Mouse (Mus musculus) neural tube, embryonic 11.5 days (tissue): ENCODE measurements around the gene Rps19. TPM values are rescaled to one million over a fixed set of nuclear protein-coding genes. Genes with fewer than 3 reads are reported as not detected.

Source experiments
- ATAC-seq: fragments of 200-750 bp; cut with Nextera tagmentation; 2 replicates; pipeline ENCODE4 v1.8.0; 2017; ENCODE audit warnings: moderate number of reproducible peaks, mild to moderate bottlenecking, moderate TSS enrichment, moderate library complexity; ENCODE audit not compliant: insufficient read depth, low FRiP score, low TSS enrichment
- DNase-seq: peaks from one replicate; pipeline ENCODE4 v3.0.0-alpha.2; 2015; ENCODE audit warnings: low spot score
- H3K27ac ChIP-seq: fragments of 300-500 bp; sonication (generic); 2 replicates; pipeline ENCODE4 v1.5.1; 2014; ENCODE audit warnings: low read depth, mild to moderate bottlenecking, low read length
- H3K27me3 ChIP-seq: fragments of 300-500 bp; sonication (generic); 2 replicates; pipeline ENCODE4 v1.6.1; 2014; ENCODE audit warnings: mild to moderate bottlenecking, low read length, mixed read lengths; ENCODE audit not compliant: control insufficient read depth, insufficient read depth
- H3K36me3 ChIP-seq: fragments of 300-500 bp; sonication (generic); 2 replicates; pipeline ENCODE4 v1.6.1; 2014; ENCODE audit warnings: mild to moderate bottlenecking, low read length, moderate library complexity, mixed read lengths; ENCODE audit not compliant: control insufficient read depth, insufficient read depth
- H3K4me1 ChIP-seq: fragments of 300-500 bp; sonication (generic); 2 replicates; pipeline ENCODE4 v1.6.1; 2014; ENCODE audit warnings: low read length, mixed read lengths; ENCODE audit not compliant: control insufficient read depth, insufficient read depth
- H3K4me2 ChIP-seq: fragments of 300-500 bp; sonication (generic); 2 replicates; pipeline ENCODE4 v1.6.1; 2014; ENCODE audit warnings: low read depth, mild to moderate bottlenecking, moderate library complexity
- H3K4me3 ChIP-seq: fragments of 300-500 bp; sonication (generic); 2 replicates; pipeline ENCODE4 v1.5.1; 2014; ENCODE audit warnings: low read depth, low read length
- H3K9ac ChIP-seq: fragments of 300-500 bp; sonication (generic); 2 replicates; pipeline ENCODE4 v1.6.1; 2014; ENCODE audit warnings: mild to moderate bottlenecking, low read length
- H3K9me3 ChIP-seq: fragments of 300-500 bp; sonication (generic); 2 replicates; pipeline ENCODE4 v1.6.1; 2016; ENCODE audit warnings: low read length; ENCODE audit not compliant: control insufficient read depth
- WGBS: fragments of 180-500 bp; shearing (Covaris S2); extraction: QIAGEN DNeasy Blood & Tissue Kit; methylation state at CpG from one replicate; pipeline ENCODE4 v1.1.7; 2014; 5-methylcytosine and 5-hydroxymethylcytosine counted together
- polyA plus RNA-seq: library from polyadenylated mRNA; unstranded; fragments of >200 nt; fragmentation: Nextera tagmentation; extraction: Ambion mirVana; gene quantifications from 2 replicates; pipeline ENCODE4 v1.2.1, GENCODE M21; 2014

Rps19 gene
- polyA plus RNA-seq, 1 experiment from 2014 or later, result 1,782 TPM

DNA sequence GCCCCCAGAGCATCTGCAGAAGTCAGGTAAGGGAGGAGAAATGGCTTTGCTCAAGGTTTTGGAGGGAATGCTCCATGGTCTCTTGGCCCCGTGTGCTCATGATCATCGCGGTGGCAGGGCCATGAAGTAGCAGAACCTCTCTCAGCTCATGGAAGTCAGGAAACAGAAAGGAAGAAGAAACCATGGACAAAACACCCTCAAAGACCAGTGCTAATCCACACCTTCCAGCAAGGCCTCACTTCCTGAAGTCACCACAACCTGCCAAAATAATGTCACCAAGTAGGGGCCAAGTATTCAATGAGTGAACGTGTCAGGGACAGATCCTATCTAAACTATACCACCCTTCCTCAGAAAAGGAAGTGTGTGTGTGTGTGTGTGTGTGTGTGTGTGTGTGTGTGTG, 21.3 kb upstream of the Rps19 start:
- Histone ChIP-seq H3K9ac (no peak overlapping the region), H3K4me2 (no peak overlapping the region), H3K4me1 (no peaks in the 10 kb centered on the region), H3K27ac (no peak overlapping the region), H3K27me3 (no peaks in the 10 kb centered on the region), H3K4me3 (no peak overlapping the region), H3K36me3 (no peaks in the 10 kb centered on the region), H3K9me3 (no peaks in the 10 kb centered on the region)
- WGBS, result 86% methylated on average over 4 of the region's 4 CpGs
- no peak for DNase-seq
- ATAC-seq, result no peak

DNA sequence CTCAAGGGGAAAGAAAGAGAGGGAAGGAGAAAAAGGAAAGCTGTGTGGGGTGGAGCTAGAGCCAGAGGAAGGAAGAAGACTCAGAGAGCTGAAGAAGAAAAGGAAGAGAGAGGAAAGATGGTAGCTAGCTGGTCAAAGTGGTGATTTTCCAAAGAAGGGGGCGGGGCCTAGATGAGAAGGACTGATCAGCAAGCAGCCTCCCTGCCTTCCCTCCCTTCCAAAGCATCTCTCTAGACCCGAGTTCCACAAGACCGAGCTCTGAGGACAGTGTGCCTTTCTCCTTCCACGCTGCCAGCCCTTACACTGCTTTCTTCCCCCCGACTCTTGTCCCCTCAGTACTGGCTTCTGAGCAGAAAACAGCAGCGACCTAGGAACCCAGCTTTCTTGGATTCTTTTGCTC, 20.0 kb upstream of the Rps19 start:
- Histone ChIP-seq H3K9me3 (no peaks in the 10 kb centered on the region), H3K27ac (no peak overlapping the region), H3K4me3 (no peak overlapping the region), H3K4me2 (no peak overlapping the region), H3K4me1 (no peaks in the 10 kb centered on the region), H3K36me3 (no peaks in the 10 kb centered on the region), H3K9ac (no peak overlapping the region), H3K27me3 (no peaks in the 10 kb centered on the region)
- DNase-seq (no peak), ATAC-seq (no peak)
- 34% methylated on average over 6 of the region's 6 CpGs for WGBS

DNA sequence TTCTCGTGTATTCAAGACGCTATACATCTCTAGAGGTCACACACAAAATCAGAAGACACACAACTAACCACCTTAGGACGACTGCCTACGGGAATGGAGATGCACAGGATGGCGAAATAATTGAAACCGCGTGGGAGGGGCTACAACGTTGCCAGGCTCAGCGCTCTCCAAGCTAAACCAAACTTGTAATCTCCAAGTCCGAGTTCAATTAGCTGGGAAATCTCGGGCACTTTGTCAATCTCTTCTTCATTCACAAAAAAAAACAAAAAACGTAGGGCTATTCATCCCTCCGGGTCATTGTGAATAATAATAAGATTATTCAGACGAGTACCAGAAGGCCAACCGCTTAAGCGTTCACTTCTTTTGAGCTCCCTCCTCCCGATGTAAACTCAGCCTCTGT, 15.1 kb upstream of the Rps19 start:
- ATAC-seq (no peak), DNase-seq (no peak)
- H3K27me3 ChIP-seq, result no peaks in the 10 kb centered on the region
- no peak overlapping the region for H3K4me3 ChIP-seq
- H3K36me3 ChIP-seq, result no peaks in the 10 kb centered on the region
- no peak overlapping the region for H3K9ac ChIP-seq
- H3K4me2 ChIP-seq, result no peak overlapping the region
- 65% methylated on average over 17 of the region's 17 CpGs for WGBS
- H3K27ac ChIP-seq, result no peak overlapping the region
- H3K9me3 ChIP-seq, result no peaks in the 10 kb centered on the region
- no peaks in the 10 kb centered on the region for H3K4me1 ChIP-seq

DNA sequence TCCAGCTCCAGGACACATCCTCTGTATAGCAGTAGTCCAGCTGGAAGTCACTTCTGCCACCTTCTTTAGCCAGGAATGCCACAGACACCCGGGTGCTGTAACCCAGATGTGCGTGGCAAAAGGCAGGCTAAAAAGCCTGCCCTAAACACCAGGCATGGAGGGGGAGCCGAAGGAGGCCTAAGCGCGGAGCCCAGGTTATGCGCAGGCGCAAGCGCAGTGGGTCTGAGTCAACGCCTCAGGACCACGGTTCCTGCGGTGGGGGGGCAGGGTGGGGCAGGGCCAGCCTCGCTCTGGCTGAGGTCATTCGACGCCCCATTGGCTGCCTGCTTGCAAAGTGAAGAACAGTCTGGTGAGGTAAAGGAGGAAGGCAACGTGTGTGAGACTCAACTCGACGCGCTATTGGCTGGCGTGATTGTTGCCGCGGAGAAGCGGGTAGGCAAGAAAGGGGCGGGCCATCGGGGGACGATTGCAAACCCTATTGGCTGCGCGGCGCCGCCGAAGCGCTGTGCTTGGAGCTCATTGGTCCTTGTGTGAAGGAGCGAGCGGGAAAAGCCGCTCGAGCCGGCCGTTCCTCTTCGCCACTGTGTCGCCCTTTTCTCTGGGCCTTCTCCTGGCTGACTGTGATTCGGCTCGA, 14.5 kb upstream of the Rps19 start, which contains the start of the genes Lypd4 and Dmrtc2:
Lypd4 (minus strand) TSS at position 410 of the 634 bp plus-strand sequence.
Dmrtc2 (plus strand) TSS at position 526 of the 634 bp plus-strand sequence.
- H3K4me1 ChIP-seq, result no peaks in the 10 kb centered on the region
- H3K9me3 ChIP-seq, result no peaks in the 10 kb centered on the region
- H3K27ac ChIP-seq, result no peak within 1 kb of the TSS
- no peaks in the 10 kb centered on the region for H3K27me3 ChIP-seq
- H3K4me3 ChIP-seq, result no peak within 1 kb of the TSS
- DNase-seq (no peak), ATAC-seq (no peak)
- 55% methylated on average over 39 of the region's 41 CpGs for WGBS
- H3K36me3 ChIP-seq, result no peaks in the 10 kb centered on the region
- H3K4me2 ChIP-seq, result no peak within 1 kb of the TSS
- no peak within 1 kb of the TSS for H3K9ac ChIP-seq

DNA sequence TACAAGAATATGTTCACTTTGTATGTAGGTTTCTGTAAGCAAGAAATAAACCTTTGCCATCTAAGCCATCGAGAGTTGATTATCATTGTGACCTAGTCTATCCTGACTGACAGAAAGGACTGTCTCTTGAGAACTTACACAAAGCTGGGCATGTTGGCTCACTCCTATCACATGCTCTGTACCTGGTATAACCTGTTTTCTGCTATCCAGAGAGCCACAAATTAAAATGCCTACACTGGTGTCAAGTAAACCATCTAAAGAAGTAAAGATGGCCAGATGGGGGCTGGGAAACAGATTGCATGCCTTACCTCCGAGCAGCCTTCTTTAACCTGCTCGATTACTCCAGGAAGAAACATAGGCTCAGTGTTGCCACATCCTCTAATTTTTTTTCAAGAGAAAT, 6.6 kb upstream of the Rps19 start:
- Histone ChIP-seq H3K9me3 (no peaks in the 10 kb centered on the region), H3K36me3 (no peaks in the 10 kb centered on the region), H3K4me2 (no peak overlapping the region), H3K4me1 (no peaks in the 10 kb centered on the region), H3K27me3 (no peaks in the 10 kb centered on the region), H3K27ac (no peak overlapping the region), H3K9ac (no peak overlapping the region), H3K4me3 (no peak overlapping the region)
- DNase-seq, result no peak
- no peak for ATAC-seq
- 84% methylated on average over 3 of the region's 3 CpGs for WGBS

DNA sequence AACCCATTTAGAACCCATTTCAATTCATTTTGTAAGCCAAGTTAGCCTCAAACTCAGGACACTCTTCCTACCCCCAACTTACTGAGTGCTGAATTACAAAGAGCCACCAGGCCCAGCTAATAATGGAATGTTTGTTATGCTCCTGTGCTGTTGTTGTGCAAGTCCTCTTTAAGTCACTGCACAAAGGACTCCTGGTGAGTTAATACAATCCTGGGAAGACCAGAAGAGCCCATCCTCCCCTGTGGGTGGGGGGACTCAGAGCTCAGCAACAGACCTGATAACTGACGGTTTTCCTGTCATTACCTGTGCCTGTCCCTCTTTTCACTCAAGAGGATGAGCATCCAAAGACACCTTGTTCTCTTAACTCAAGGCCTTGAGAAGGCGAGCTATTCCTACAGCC, 4.6 kb upstream of the Rps19 start:
- WGBS, result 17% methylated on average over 2 of the region's 2 CpGs
- no peak overlapping the region for H3K4me3 ChIP-seq
- no peaks in the 10 kb centered on the region for H3K9me3 ChIP-seq
- H3K4me2 ChIP-seq, result no peak overlapping the region
- H3K9ac ChIP-seq, result no peak overlapping the region
- no peaks in the 10 kb centered on the region for H3K36me3 ChIP-seq
- no peak for ATAC-seq
- H3K27ac ChIP-seq, result no peak overlapping the region
- no peak for DNase-seq
- H3K27me3 ChIP-seq, result no peaks in the 10 kb centered on the region
- H3K4me1 ChIP-seq, result no peaks in the 10 kb centered on the region

DNA sequence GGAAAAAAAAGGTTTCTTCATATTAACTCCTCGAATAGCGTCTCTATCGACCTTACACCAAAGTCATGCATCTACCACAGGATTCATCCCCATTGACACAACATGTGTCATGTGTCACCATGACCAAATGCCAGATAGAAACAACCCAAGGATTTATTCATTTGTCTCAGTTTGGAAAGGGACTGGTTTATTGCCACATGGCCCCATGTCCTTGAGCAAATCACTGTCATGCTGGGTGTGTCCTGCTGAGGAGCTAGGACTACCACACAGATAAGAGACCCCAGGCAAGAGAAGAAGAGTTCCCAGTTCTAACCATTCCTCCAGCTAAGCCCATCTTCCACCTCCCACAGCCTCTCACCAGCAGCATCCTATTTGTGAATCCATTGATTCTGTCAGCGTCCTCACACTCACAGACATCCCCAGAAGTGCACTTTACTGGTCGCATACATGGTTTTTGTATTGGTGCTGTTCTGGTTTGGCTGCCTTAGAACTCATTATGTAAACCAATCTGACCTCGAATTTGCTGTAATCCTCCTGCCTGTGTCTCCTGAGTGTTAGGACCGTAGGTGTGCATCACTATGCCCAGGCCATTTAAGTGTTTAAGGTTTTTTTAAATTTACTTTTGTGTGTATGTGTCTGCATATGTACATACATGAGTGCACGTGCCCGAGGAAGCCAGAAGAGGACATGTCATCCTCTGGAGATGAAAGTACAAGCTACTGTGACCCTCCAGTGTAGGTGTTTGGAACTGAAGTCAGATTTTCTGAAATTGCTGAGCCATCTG, 1.6 kb upstream of the Rps19 start:
- no peak overlapping the region for H3K9ac ChIP-seq
- no peak overlapping the region for H3K4me2 ChIP-seq
- no peak overlapping the region for H3K27ac ChIP-seq
- H3K36me3 ChIP-seq, result peaks cover 7% of the 10 kb centered on the region
- DNase-seq (no peak), ATAC-seq (no peak)
- H3K4me1 ChIP-seq, result peaks cover 15% of the 10 kb centered on the region
- no peaks in the 10 kb centered on the region for H3K9me3 ChIP-seq
- H3K4me3 ChIP-seq, result no peak overlapping the region
- H3K27me3 ChIP-seq, result no peaks in the 10 kb centered on the region
- WGBS, result 93% methylated on average over 9 of the region's 9 CpGs

DNA sequence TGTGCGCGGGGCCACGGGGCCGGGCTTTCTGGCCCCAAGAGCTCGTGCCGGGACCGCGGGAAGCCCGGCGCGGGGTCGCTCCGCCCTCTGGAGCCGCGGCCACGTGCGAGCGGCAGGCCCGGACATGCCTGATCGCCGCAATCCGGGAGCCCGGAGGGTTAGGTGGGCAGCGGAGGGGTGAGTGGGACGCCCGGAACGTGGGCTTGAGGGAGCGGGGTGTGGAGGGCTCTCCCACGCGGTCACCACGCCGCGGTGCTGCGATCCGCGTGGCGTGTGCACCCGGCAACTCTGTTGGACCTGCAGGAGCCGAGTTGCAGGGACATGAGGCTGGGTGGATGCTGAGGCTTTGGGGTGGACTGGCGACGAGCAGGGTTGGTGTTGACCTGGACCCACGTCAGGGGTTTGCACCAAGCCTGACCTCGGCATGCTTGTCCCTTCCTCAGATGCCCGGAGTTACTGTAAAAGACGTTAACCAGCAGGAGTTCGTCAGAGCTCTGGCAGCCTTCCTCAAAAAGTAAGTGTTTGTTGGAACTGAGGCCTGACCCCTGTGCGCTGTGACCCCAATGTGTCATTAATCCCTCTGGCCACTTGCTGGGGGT, 621 bp downstream of the Rps19 start:
- under 1% methylated on average over 47 of the region's 47 CpGs for WGBS
- peak overlapping the region; percentile 83 for H3K4me2 ChIP-seq
- H3K36me3 ChIP-seq, result peaks cover 14% of the 10 kb centered on the region
- peak overlapping the region; percentile 100 for H3K9ac ChIP-seq
- H3K4me1 ChIP-seq, result peaks cover 15% of the 10 kb centered on the region
- H3K27ac ChIP-seq, result peak overlapping the region; percentile 80
- H3K9me3 ChIP-seq, result no peaks in the 10 kb centered on the region
- DNase-seq (no peak), ATAC-seq (peak; percentile 7)
- H3K27me3 ChIP-seq, result no peaks in the 10 kb centered on the region
- peak overlapping the region; percentile 97 for H3K4me3 ChIP-seq
